Mouse (Mus musculus): ENCODE data around the gene Slc41a3. TPM values are rescaled to one million over a fixed set of nuclear protein-coding genes. Genes with fewer than 3 reads are reported as not detected.

Slc41a3 gene
- polyA plus RNA-seq, 1 experiment from 2014 or later = 41.3 TPM

DNA sequence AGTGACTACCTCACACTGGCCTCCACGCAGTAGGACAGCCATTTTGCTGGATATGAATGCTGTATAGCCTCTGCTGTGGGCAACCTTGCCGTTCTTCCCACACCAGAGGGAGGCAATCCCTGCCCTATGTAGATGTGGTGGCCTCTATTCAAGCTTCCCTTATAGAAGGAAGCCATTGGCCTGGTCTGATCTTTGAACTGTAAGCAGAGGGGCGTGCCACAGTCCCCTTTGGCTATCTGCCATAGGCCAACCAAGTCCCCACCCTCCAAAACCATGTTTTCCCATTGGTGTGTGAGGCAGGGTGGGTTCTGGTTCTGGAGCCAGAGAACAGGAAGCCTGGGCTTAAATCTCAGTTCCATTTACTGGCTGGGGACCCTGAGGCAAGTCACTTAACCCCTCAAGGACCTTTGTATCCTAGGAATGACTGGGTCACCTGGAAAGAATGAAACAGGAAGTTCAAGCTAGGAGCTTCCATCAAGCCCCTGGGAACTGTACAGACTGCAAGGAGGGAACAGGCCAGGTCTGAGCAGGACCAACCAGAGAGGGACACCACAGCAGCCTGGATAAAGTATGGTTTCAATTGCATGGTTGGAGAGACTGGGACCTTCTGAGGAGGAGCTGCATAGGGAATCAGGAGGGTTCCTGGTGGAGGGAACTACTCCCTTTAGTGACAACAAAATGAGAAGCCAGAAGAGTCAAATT, 79.5 kb downstream of the Slc41a3 start:
- no peak overlapping the region for H3K4me3 ChIP-seq (replicated peaks)
- no peaks in the 10 kb centered on the region for H3K9me3 ChIP-seq (replicated peaks)
- no peak overlapping the region for H3K9ac ChIP-seq
- no peaks in the 10 kb centered on the region for H3K27me3 ChIP-seq
- peaks cover 65% of the 10 kb centered on the region for H3K36me3 ChIP-seq (replicated peaks)
- WGBS (ENCODE audit: insufficient replicate concordance) = 67% methylated on average over 3 of the region's 3 CpGs
- ATAC-seq (ENCODE audit: insufficient read depth) = peak; percentile 61
- no peak overlapping the region for H3K4me2 ChIP-seq
- H3K4me1 ChIP-seq (replicated peaks) = peaks cover 40% of the 10 kb centered on the region
- H3K27ac ChIP-seq (replicated peaks) = peak overlapping the region; percentile 24; the same call in 1 of the 2 replicates

DNA sequence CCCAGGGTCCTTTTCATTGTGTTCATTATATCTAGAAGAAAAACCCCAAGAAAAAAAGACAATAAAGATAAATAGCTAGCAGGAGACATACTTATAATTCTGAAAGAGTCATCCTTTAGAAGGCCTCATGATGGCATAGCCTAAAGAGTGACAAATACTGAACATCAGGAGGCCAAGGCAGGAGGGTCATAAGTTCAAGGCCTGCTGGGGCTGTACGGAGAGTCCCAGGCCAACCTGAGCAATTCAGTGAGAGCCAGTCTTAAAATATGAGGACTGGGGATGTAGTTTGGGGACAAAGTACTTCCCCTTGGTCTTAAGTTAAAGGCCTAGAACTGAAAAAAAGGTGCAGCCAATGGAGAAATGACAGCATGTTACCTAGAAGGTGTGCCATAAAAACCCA, 82.3 kb downstream of the Slc41a3 start:
- H3K4me2 ChIP-seq = no peak overlapping the region
- H3K4me1 ChIP-seq (replicated peaks) = peaks cover 26% of the 10 kb centered on the region
- WGBS (ENCODE audit: insufficient replicate concordance) = 84% methylated on average over 1 of the region's 1 CpGs
- peaks cover 73% of the 10 kb centered on the region for H3K36me3 ChIP-seq (replicated peaks)
- H3K27me3 ChIP-seq = no peaks in the 10 kb centered on the region
- H3K4me3 ChIP-seq (replicated peaks) = no peak overlapping the region
- ATAC-seq (ENCODE audit: insufficient read depth) = no peak
- H3K27ac ChIP-seq (replicated peaks) = no peak overlapping the region
- no peaks in the 10 kb centered on the region for H3K9me3 ChIP-seq (replicated peaks)
- H3K9ac ChIP-seq = no peak overlapping the region

GRCm38 (mm10) chr6:90688003-90688402, 83.5 kb downstream of the Slc41a3 start:
- H3K36me3 ChIP-seq (replicated peaks) = peaks cover 82% of the 10 kb centered on the region
- H3K27ac ChIP-seq (replicated peaks) = no peak overlapping the region
- no peaks in the 10 kb centered on the region for H3K9me3 ChIP-seq (replicated peaks)
- 88% methylated on average over 6 of the region's 6 CpGs for WGBS (ENCODE audit: insufficient replicate concordance)
- H3K4me3 ChIP-seq (replicated peaks) = no peak overlapping the region
- no peak overlapping the region for H3K9ac ChIP-seq
- H3K4me2 ChIP-seq = no peak overlapping the region
- ATAC-seq (ENCODE audit: insufficient read depth) = no peak
- no peaks in the 10 kb centered on the region for H3K27me3 ChIP-seq
- peaks cover 22% of the 10 kb centered on the region for H3K4me1 ChIP-seq (replicated peaks)

DNA sequence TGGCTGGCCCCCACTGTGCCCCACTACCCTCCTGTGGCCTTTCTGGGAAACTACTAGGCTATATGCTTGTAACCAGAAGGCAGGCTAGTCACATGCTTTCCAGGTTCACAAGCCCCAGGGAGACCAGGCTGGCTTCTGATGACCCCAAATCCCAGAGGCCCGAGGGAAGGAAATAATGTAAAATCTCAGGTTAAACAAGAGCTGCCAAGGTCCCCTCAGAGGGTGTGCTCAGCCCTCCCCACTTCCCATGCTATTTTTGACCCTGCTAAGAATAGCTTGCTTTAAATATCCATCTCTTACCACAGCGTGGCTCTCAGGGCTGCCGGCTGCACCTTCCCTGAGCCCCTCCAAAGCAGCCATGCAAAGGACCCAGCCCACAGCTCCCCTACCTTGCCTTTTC, 84.2 kb downstream of the Slc41a3 start:
- no peak overlapping the region for H3K27ac ChIP-seq (replicated peaks)
- no peaks in the 10 kb centered on the region for H3K27me3 ChIP-seq
- H3K4me2 ChIP-seq = no peak overlapping the region
- 54% methylated on average over 3 of the region's 3 CpGs for WGBS (ENCODE audit: insufficient replicate concordance)
- no peak overlapping the region for H3K4me3 ChIP-seq (replicated peaks)
- H3K36me3 ChIP-seq (replicated peaks) = peaks cover 81% of the 10 kb centered on the region
- peaks cover 14% of the 10 kb centered on the region for H3K4me1 ChIP-seq (replicated peaks)
- no peaks in the 10 kb centered on the region for H3K9me3 ChIP-seq (replicated peaks)
- no peak for ATAC-seq (ENCODE audit: insufficient read depth)
- H3K9ac ChIP-seq = no peak overlapping the region

GRCm38 (mm10) chr6:90689500-90689899, 85.0 kb downstream of the Slc41a3 start:
- Histone ChIP-seq H3K4me3 (replicated peaks) (no peak overlapping the region), H3K9ac (no peak overlapping the region), H3K4me1 (replicated peaks) (peaks cover 7% of the 10 kb centered on the region), H3K27me3 (no peaks in the 10 kb centered on the region), H3K36me3 (replicated peaks) (peaks cover 88% of the 10 kb centered on the region), H3K27ac (replicated peaks) (no peak overlapping the region), H3K9me3 (replicated peaks) (no peaks in the 10 kb centered on the region), H3K4me2 (no peak overlapping the region)
- no peak for ATAC-seq (ENCODE audit: insufficient read depth)
- 90% methylated on average over 10 of the region's 10 CpGs for WGBS (ENCODE audit: insufficient replicate concordance)

- Histone ChIP-seq H3K4me3 (replicated peaks) (no peak overlapping the region), H3K9me3 (replicated peaks) (no peaks in the 10 kb centered on the region), H3K4me2 (no peak overlapping the region), H3K4me1 (replicated peaks) (no peaks in the 10 kb centered on the region), H3K9ac (no peak overlapping the region), H3K36me3 (replicated peaks) (peaks cover 76% of the 10 kb centered on the region), H3K27me3 (no peaks in the 10 kb centered on the region), H3K27ac (replicated peaks) (no peak overlapping the region)
- WGBS (ENCODE audit: insufficient replicate concordance) = 71% methylated on average over 2 of the region's 2 CpGs
- no peak for ATAC-seq (ENCODE audit: insufficient read depth)
Measured at GRCm38 (mm10) chr6:90691935-90692334, 87.4 kb downstream of the Slc41a3 start.

GRCm38 (mm10) chr6:90692404-90692803, 87.9 kb downstream of the Slc41a3 start:
- 72% methylated on average over 2 of the region's 2 CpGs for WGBS (ENCODE audit: insufficient replicate concordance)
- H3K4me1 ChIP-seq (replicated peaks) = no peaks in the 10 kb centered on the region
- H3K27ac ChIP-seq (replicated peaks) = no peak overlapping the region
- no peak overlapping the region for H3K9ac ChIP-seq
- H3K4me3 ChIP-seq (replicated peaks) = no peak overlapping the region
- H3K27me3 ChIP-seq = no peaks in the 10 kb centered on the region
- H3K4me2 ChIP-seq = no peak overlapping the region
- no peak for ATAC-seq (ENCODE audit: insufficient read depth)
- peaks cover 71% of the 10 kb centered on the region for H3K36me3 ChIP-seq (replicated peaks)
- H3K9me3 ChIP-seq (replicated peaks) = no peaks in the 10 kb centered on the region

DNA sequence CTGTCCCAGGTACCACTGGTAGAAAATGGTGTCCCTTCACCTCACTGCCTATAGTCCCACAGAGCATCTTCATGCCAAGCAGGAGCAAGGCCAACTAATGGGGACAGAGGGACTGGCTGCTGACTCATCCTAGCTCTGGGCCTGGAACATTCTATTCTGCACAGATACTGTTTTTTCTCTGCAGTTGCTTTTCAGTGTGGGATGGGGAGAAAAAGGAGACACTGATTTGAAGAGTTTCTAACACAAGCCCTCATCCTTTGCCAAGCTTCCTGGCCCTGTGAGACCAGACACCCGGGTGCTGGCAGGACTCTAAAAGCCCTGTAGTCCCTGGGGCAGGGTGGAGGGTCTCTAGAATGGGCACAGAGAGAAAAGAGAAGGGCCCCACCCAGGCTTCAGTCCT, 91.2 kb downstream of the Slc41a3 start:
- H3K9me3 ChIP-seq (replicated peaks) = no peaks in the 10 kb centered on the region
- peaks cover 13% of the 10 kb centered on the region for H3K4me1 ChIP-seq (replicated peaks)
- H3K36me3 ChIP-seq (replicated peaks) = peaks cover 38% of the 10 kb centered on the region
- WGBS (ENCODE audit: insufficient replicate concordance) = 73% methylated on average over 1 of the region's 1 CpGs
- H3K9ac ChIP-seq = no peak overlapping the region
- H3K4me3 ChIP-seq (replicated peaks) = no peak overlapping the region
- H3K27ac ChIP-seq (replicated peaks) = no peak overlapping the region
- no peak for ATAC-seq (ENCODE audit: insufficient read depth)
- H3K27me3 ChIP-seq = no peaks in the 10 kb centered on the region
- no peak overlapping the region for H3K4me2 ChIP-seq

Small RNA genes lying within 50 kb of the gene (microRNA-seq; reads per million reads assigned to microRNA genes)
- gene Gm24816 = not detected

Other genes with a start within 250 kb of the Slc41a3 start
- gene Zxdc, start 235.2 kb upstream of the Slc41a3 start, polyA plus RNA-seq (2015; fragmentation: Nextera tagmentation; extraction: Ambion mirVana) = 2.9 and 3.0 TPM in 2 replicates
- gene Cfap100, start 175.9 kb upstream of the Slc41a3 start, polyA plus RNA-seq (2015; fragmentation: Nextera tagmentation; extraction: Ambion mirVana) = 0.08 TPM in 1 of 2 replicates, not detected in the other
- gene Klf15, start 142.1 kb upstream of the Slc41a3 start, polyA plus RNA-seq (2015; fragmentation: Nextera tagmentation; extraction: Ambion mirVana) = 18.4 and 22.4 TPM in 2 replicates
- gene Aldh1l1, start 118.3 kb upstream of the Slc41a3 start, polyA plus RNA-seq (2015; fragmentation: Nextera tagmentation; extraction: Ambion mirVana) = 32.1 and 39.0 TPM in 2 replicates

All from liver, embryonic 15.5 days (tissue).